Comparison of ENCODE assay signal across 9 mouse cellular contexts in the genomic region with DNA sequence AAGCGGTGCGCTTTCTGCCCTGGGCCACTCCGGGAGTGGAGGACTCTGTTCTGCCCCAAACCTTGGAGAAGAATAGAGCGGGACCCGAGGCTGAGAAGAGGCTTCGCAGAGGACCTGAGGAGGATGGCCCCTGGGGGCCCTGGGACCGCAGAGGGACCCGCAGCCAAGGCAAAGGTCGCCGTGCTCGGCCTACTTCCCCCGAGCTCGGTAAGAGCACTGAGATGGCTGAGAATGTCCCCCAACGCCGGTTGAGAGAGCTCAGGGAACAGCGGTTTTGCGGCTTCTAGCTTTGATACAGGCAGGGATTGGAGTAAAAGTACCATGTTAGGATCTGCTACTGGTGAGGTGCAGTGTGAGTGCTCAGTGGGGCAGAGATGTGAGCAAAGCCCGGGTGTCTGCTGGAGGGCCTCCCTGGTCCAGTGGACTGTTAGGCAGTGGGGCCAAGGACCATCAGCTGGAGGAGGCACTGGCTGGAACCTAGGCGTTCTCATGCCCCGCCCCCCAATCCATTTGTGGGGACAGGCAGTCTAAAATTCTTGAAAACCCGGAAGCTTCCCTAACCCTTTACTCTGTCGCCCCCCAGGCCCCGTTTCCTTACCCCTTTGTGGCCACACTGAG. TPM values are rescaled to one million over a fixed set of nuclear protein-coding genes. Genes with fewer than 3 reads are reported as not detected.
A peak's percentile ranks its signal among the peaks of the same experiment; 100 is the strongest.
DNase-seq lines count a peak whose midpoint lies in the region; ATAC-seq and TF ChIP-seq lines count a peak whose summit lies in the region.
"Had no signal": no experiment of that assay in that cellular context is flagged by ENCODE, and none has a peak within 500 bp of the region (broad histone marks: within the 10 kb centered on the region; RNA-seq: fewer than 3 reads in every experiment).

No protein-coding gene starts in this region.

- no peak for TF ChIP-seq CTCF in cerebellum, adult 2 months (IDR thresholded peaks at IDR 0.05; ENCODE audit: borderline replicate concordance, insufficient read depth, low read depth, low read length)
- no peak for TF ChIP-seq CTCF in liver, postnatal 0 days (IDR thresholded peaks at IDR 0.05; ENCODE audit: low read depth)

- TF ChIP-seq POLR2A in cerebellum, adult 2 months (IDR thresholded peaks at IDR 0.05; ENCODE audit: borderline replicate concordance, insufficient read depth, low read length), result no peak

- peak overlapping the region; percentile 57; the same call in 1 of the 2 replicates for H3K27ac ChIP-seq in cerebellum, adult 2 months (ENCODE audit: insufficient read depth, low read length)
- H3K27ac ChIP-seq in liver, embryonic 11.5 days (ENCODE audit: low read depth, low read length), result no peak overlapping the region
- H3K27ac ChIP-seq in liver, postnatal 0 days (ENCODE audit: low read depth), result no peak overlapping the region
- H3K27ac ChIP-seq in limb, embryonic 11.5 days (replicated peaks; ENCODE audit: low read depth, low read length), result no peak overlapping the region
- no peak overlapping the region for H3K27ac ChIP-seq in stomach, embryonic 14.5 days (ENCODE audit: low read length)

- 40% methylated on average over 23 of the region's 23 CpGs for WGBS in cerebellum, adult 2 months
- 22% methylated on average over 23 of the region's 23 CpGs for WGBS in liver, embryonic 11.5 days
- 30% methylated on average over 23 of the region's 23 CpGs for WGBS in liver, postnatal 0 days (ENCODE audit: insufficient replicate concordance)
- WGBS in limb, embryonic 11.5 days, result 31% methylated on average over 23 of the region's 23 CpGs
- WGBS in stomach, embryonic 14.5 days, result 42% methylated on average over 23 of the region's 23 CpGs

- ATAC-seq in liver, embryonic 11.5 days (replicated peaks; ENCODE audit: low FRiP score), result no peak
- ATAC-seq in liver, postnatal 0 days, result no peak
- no peak for ATAC-seq in limb, embryonic 11.5 days (ENCODE audit: insufficient number of reproducible peaks, low FRiP score, low TSS enrichment, low read depth)
- no peak for ATAC-seq in stomach, embryonic 14.5 days (ENCODE audit: insufficient number of reproducible peaks, insufficient read depth, low FRiP score, low read depth)

- DNase-seq in cerebellum, adult 2 months, result peak in 1 of 2 experiments; percentile 53
- no peak for DNase-seq in cerebellum, postnatal 4 days (ENCODE audit: low spot score in 2 of 2)
- no peak for DNase-seq in liver, embryonic 11.5 days (ENCODE audit: low spot score)
- no peak for DNase-seq in liver, postnatal 0 days
- DNase-seq in limb, embryonic 11.5 days (ENCODE audit: low spot score), result no peak
- no peak for DNase-seq in spleen, postnatal 10 days (ENCODE audit: low spot score in 2 of 2)
- DNase-seq in gastrocnemius, postnatal 4 days (ENCODE audit: low spot score in 2 of 2), result no peak
- DNase-seq: gastrocnemius, postnatal 36 days had no signal

- no peak overlapping the region for H3K9ac ChIP-seq in liver, embryonic 11.5 days (ENCODE audit: low read depth, low read length)
- no peak overlapping the region for H3K9ac ChIP-seq in liver, postnatal 0 days (replicated peaks)
- peak overlapping the region; percentile 41 for H3K9ac ChIP-seq in limb, embryonic 11.5 days (ENCODE audit: low read length)
- no peak overlapping the region for H3K9ac ChIP-seq in stomach, embryonic 14.5 days (replicated peaks; ENCODE audit: low read depth, low read length)

- H3K27me3 ChIP-seq in cerebellum, adult 2 months (ENCODE audit: control insufficient read depth, insufficient read depth, low read length), result no peaks in the 10 kb centered on the region
- peaks cover 75% of the 10 kb centered on the region for H3K27me3 ChIP-seq in liver, embryonic 11.5 days (replicated peaks; ENCODE audit: control insufficient read depth, insufficient read depth, low read length)
- H3K27me3 ChIP-seq in liver, postnatal 0 days (ENCODE audit: insufficient read depth, low read length), result peaks cover 58% of the 10 kb centered on the region
- peaks cover 35% of the 10 kb centered on the region for H3K27me3 ChIP-seq in limb, embryonic 11.5 days (ENCODE audit: control insufficient read depth, insufficient read depth, low read length)
- peaks cover 22% of the 10 kb centered on the region for H3K27me3 ChIP-seq in stomach, embryonic 14.5 days (ENCODE audit: control insufficient read depth, insufficient read depth, low read length)

- no peaks in the 10 kb centered on the region for H3K9me3 ChIP-seq in liver, embryonic 11.5 days (ENCODE audit: control insufficient read depth, low read length)
- no peaks in the 10 kb centered on the region for H3K9me3 ChIP-seq in liver, postnatal 0 days (ENCODE audit: low read length)
- no peaks in the 10 kb centered on the region for H3K9me3 ChIP-seq in limb, embryonic 11.5 days (ENCODE audit: control insufficient read depth, low read length)
- H3K9me3 ChIP-seq in stomach, embryonic 14.5 days (ENCODE audit: control insufficient read depth, low read depth, low read length), result no peaks in the 10 kb centered on the region

- no peak for TF ChIP-seq EP300 in liver, postnatal 0 days (IDR thresholded peaks at IDR 0.05; ENCODE audit: low read depth)

- H3K4me3 ChIP-seq in cerebellum, adult 2 months (replicated peaks; ENCODE audit: insufficient read depth, low read depth, low read length), result no peak overlapping the region
- H3K4me3 ChIP-seq in liver, embryonic 11.5 days (ENCODE audit: low read depth, low read length), result no peak overlapping the region
- H3K4me3 ChIP-seq in liver, postnatal 0 days (ENCODE audit: low read depth, low read length), result no peak overlapping the region
- peak overlapping the region; percentile 27 for H3K4me3 ChIP-seq in limb, embryonic 11.5 days (ENCODE audit: low read depth, low read length)
- no peak overlapping the region; the same call in 1 of the 2 replicates for H3K4me3 ChIP-seq in stomach, embryonic 14.5 days (ENCODE audit: low read depth, low read length)

- no peaks in the 10 kb centered on the region for H3K36me3 ChIP-seq in liver, embryonic 11.5 days (ENCODE audit: control insufficient read depth, insufficient read depth, low read length)
- H3K36me3 ChIP-seq in liver, postnatal 0 days (replicated peaks; ENCODE audit: insufficient read depth, low read length), result no peaks in the 10 kb centered on the region
- no peaks in the 10 kb centered on the region; the same call in 1 of the 2 replicates for H3K36me3 ChIP-seq in limb, embryonic 11.5 days (ENCODE audit: control insufficient read depth, insufficient read depth, low read length)
- H3K36me3 ChIP-seq in stomach, embryonic 14.5 days (ENCODE audit: control insufficient read depth, insufficient read depth, low read length), result peaks cover 3% of the 10 kb centered on the region; the same call in 1 of the 2 replicates

- H3K4me1 ChIP-seq in cerebellum, adult 2 months (ENCODE audit: control insufficient read depth, insufficient read depth, low read length), result peaks cover 76% of the 10 kb centered on the region
- peaks cover 7% of the 10 kb centered on the region; the same call in 1 of the 2 replicates for H3K4me1 ChIP-seq in liver, embryonic 11.5 days (replicated peaks; ENCODE audit: control insufficient read depth, insufficient read depth, low read length)
- H3K4me1 ChIP-seq in liver, postnatal 0 days (ENCODE audit: insufficient read depth), result peaks cover 4% of the 10 kb centered on the region; the same call in 1 of the 2 replicates
- peaks cover 21% of the 10 kb centered on the region for H3K4me1 ChIP-seq in limb, embryonic 11.5 days (ENCODE audit: control insufficient read depth, insufficient read depth, low read length)
- H3K4me1 ChIP-seq in stomach, embryonic 14.5 days (ENCODE audit: control insufficient read depth, insufficient read depth, low read length), result peaks cover 16% of the 10 kb centered on the region

- H3K4me2 ChIP-seq in liver, embryonic 11.5 days, result peak overlapping the region; percentile 51
- H3K4me2 ChIP-seq in liver, postnatal 0 days (ENCODE audit: low read depth, low read length), result no peak overlapping the region
- no peak overlapping the region; the same call in 1 of the 2 replicates for H3K4me2 ChIP-seq in limb, embryonic 11.5 days (ENCODE audit: low read depth, severe bottlenecking)
- H3K4me2 ChIP-seq in stomach, embryonic 14.5 days (replicated peaks; ENCODE audit: low read depth, low read length), result peak overlapping the region; percentile 32; the same call in 1 of the 2 replicates

RNA-seq across cellular contexts. Expression of gene Speg, which starts 13.9 kb away (rescaled TPM):
- polyA plus RNA-seq in cerebellum, adult 2 months (2012; rRNA removed), result 122 and 143 TPM in 2 replicates
- polyA plus RNA-seq in liver, embryonic 11.5 days (2014; fragmentation: Nextera tagmentation; extraction: Ambion mirVana), result 24.8 and 32.3 TPM in 2 replicates
- 3.4 and 3.5 TPM in 2 replicates for polyA plus RNA-seq in liver, postnatal 0 days (2015; fragmentation: Nextera tagmentation; extraction: Ambion mirVana)
- 32.9 and 33.6 TPM in 2 replicates for polyA plus RNA-seq in limb, embryonic 11.5 days (2014; fragmentation: Nextera tagmentation; extraction: Ambion mirVana)
- polyA plus RNA-seq in stomach, embryonic 14.5 days (2014; fragmentation: Nextera tagmentation; extraction: Ambion mirVana), result 53.8 and 54.9 TPM in 2 replicates
- 100 to 1,000 TPM; 156 to 170 TPM for total RNA-seq in gastrocnemius, postnatal 4 days (2021)

RNA-seq across cellular contexts. Expression of gene Des, which starts 28.9 kb away (rescaled TPM):
- 2.0 and 2.1 TPM in 2 replicates for polyA plus RNA-seq in cerebellum, adult 2 months (2012; rRNA removed)
- polyA plus RNA-seq in liver, embryonic 11.5 days (2014; fragmentation: Nextera tagmentation; extraction: Ambion mirVana), result 13.3 and 14.5 TPM in 2 replicates
- polyA plus RNA-seq in liver, postnatal 0 days (2015; fragmentation: Nextera tagmentation; extraction: Ambion mirVana), result 4.0 and 14.2 TPM in 2 replicates
- 5.0 and 5.3 TPM in 2 replicates for polyA plus RNA-seq in limb, embryonic 11.5 days (2014; fragmentation: Nextera tagmentation; extraction: Ambion mirVana)
- polyA plus RNA-seq in stomach, embryonic 14.5 days (2014; fragmentation: Nextera tagmentation; extraction: Ambion mirVana), result 43.7 and 51.0 TPM in 2 replicates
- 1,000 to 10,000 TPM; 1,760 to 1,859 TPM for total RNA-seq in gastrocnemius, postnatal 4 days (2021)

RNA-seq across cellular contexts. Expression of gene Gmppa, which starts 46.7 kb away (rescaled TPM):
- 155 and 187 TPM in 2 replicates for polyA plus RNA-seq in cerebellum, adult 2 months (2012; rRNA removed)
- 64.0 and 69.1 TPM in 2 replicates for polyA plus RNA-seq in liver, embryonic 11.5 days (2014; fragmentation: Nextera tagmentation; extraction: Ambion mirVana)
- 21.0 and 22.0 TPM in 2 replicates for polyA plus RNA-seq in liver, postnatal 0 days (2015; fragmentation: Nextera tagmentation; extraction: Ambion mirVana)
- polyA plus RNA-seq in limb, embryonic 11.5 days (2014; fragmentation: Nextera tagmentation; extraction: Ambion mirVana), result 44.9 and 49.9 TPM in 2 replicates
- polyA plus RNA-seq in stomach, embryonic 14.5 days (2014; fragmentation: Nextera tagmentation; extraction: Ambion mirVana), result 75.2 and 84.5 TPM in 2 replicates
- total RNA-seq in gastrocnemius, postnatal 4 days (2021), result 10 to 100 TPM; 43.5 to 49.3 TPM

Comparison
In these comparisons a context has a peak if more than half of its experiments do, and no peak if none do; other contexts are left out.
1. H3K4me2 ChIP-seq: peak in liver, embryonic 11.5 days (single experiment) and stomach, embryonic 14.5 days (single experiment); none in liver, postnatal 0 days (single experiment) and limb, embryonic 11.5 days (single experiment).